Mouse (Mus musculus): ENCODE data around the gene Cacna1b.

Cacna1b gene

DNA sequence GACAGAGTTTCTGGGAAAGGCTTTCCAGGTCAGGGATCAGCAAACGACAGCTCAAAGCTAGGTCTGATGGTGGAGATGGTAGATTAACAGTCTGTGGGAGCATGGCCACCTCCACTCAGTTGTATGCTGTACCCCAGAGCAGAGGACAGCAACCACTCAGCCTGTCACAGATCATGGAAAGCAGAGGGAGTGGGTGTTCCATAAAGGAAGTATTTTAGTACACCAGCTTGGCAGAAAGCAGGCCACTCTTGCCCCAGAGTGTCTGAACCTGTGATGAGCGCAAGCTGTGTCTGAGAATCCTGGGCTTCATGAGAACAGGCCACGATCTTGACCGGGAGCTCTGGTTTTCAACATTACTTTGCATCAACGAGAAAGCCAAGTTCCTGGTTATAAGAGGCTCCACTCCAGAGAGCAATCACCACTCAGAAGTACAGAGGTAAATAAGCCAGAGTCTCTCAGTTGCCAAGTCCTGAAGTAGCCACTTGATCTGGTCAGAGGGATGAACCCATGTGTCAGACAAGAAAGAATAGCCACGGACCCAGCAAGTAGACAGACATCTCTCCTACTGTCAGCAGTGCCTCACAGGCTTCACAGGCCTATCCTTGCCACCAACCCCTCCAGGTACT is 103.7 kb downstream of the Cacna1b start:
- no peak for DNase-seq (ENCODE audit: low read depth, low spot score)

DNA sequence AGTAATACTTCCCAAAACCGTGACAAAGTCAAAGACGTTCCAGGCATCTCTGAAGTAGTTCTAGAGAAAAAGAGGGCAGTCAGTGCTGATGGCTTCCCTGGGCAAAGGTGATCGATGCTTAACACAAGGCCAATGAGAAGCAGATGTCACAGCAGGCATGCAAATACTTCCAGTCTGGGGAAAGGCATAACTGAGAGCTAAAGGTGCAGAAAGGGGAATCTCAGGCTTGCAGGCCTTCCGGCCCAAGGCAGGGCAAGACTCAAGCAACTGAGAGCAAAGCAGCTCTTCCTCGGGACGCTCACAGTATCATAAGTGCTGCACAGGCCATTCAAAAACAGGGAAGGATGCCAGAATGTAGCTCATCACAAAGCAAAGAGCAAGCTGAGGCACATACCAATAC is 114.4 kb downstream of the Cacna1b start:
- no peak for DNase-seq (ENCODE audit: low read depth, low spot score)

DNA sequence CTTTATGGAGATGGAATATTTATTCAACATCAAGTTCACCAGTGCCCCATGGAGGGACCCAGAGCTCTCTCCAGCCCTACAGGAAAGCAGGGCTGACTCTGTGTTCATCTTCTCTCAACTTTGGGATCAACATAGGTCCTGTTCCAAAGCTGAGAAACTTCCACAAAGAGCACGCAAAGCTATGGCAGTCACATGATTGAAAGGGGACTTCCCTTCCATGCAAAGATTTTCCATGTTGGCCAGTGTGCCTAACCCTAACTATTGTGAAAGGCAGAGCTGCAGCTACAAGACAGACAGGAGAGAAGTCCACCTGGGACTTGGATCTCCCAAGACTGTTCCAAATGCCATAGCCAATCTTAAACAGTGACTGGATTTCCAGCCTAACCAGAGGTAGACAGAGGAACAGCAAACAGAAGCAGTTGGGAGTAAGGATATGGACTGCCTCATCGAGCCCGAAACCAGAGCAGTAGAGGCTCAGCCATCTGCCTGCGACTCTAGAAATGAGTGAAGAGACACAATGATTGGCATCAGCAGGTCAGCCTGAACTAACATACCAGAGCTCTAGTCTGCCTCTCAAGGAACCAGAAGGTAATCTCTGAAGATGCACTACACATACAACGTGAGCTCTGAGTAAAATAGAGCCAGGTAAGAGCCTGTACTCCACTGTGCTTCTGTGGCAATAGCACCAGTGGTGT is 116.4 kb downstream of the Cacna1b start:
- no peak for DNase-seq (ENCODE audit: low read depth, low spot score)

- no peak for DNase-seq (ENCODE audit: low read depth, low spot score)
These were observed 120.1 kb downstream of the Cacna1b start for GRCm38 (mm10) chr2:24642834-24643233.

DNA sequence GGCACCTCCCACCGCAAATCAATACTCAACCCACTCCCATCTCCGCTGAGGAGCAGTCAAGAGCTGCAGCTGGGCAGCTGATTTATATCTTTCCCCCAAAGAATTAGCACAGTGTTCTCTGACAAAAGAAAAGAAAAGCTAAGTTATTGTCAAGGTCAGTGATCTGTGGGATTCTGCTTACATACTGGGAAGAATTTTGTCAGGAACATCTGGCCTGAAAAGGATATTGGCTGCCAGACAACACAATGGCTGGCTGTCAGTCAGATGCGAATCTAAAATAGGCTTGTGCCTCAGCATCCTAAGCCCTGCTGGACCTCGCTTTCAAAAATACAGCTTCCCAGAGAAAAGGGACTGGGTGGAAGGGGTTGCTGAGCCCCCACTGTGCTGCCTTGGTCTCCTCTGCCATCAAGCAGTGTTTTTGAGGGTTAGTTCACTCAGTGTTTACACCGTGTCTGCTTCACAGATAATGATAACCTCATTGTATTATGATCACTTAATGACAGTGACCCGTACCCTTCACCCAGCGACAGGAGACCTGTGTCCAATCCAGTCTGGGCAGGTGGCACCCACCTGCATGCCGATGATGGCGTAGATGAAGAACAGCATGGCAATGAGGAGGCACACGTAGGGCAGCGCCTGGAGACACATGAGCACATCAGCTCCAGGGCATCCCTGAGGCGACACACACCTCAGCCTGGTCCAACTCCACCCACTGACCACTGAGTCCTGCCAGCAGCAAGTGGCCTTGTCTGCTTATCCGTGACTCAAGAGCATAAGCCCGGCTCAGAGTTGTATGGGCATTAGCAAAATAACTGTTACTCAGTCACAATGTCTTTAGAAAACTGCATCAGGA is 124.6 kb downstream of the Cacna1b start:
- peak; percentile 6 for DNase-seq (ENCODE audit: low read depth, low spot score)

DNA sequence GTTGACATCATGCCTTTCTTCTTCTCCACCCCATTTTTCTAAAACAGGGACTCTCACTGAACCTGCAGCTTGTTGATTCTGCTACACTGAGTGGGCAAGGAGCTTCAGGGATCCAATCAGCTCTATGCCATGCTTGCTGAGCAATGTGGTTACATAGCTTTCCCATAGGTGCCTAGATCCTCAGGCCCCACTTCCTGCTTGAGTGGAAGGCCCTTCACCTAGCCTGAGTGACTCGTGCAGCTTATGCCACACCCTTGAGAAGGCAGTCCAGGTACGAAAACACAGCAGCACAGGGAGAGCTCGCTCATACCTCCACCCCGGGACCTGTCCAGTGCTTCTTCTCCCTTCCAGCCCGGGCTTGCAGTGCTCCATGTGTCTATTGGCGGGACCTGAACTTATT is 129.3 kb downstream of the Cacna1b start:
- DNase-seq (ENCODE audit: low read depth, low spot score), result no peak

DNA sequence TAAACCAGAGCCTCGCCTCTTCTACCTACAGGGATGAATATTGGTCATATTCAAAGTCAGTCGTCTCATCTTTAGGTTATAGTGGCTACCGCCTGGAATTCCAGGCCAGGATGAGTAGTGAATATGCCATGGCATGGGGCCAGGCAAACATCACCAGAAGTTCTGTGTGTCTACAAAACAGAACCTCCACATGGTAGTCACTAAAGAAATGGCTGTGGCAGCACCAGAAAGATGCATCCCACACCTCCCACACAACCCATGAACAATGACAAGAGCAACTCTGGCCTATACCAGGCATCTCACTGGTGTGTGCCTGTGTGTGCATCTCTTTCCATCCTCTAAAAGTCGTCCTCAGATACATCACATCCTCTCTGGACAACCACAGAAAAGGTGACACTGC is 145.8 kb downstream of the Cacna1b start:
- DNase-seq (ENCODE audit: low read depth, low spot score), result no peak

- no peak for DNase-seq (ENCODE audit: low read depth, low spot score)
These were observed 153.2 kb downstream of the Cacna1b start for GRCm38 (mm10) chr2:24609789-24610188.

DNA sequence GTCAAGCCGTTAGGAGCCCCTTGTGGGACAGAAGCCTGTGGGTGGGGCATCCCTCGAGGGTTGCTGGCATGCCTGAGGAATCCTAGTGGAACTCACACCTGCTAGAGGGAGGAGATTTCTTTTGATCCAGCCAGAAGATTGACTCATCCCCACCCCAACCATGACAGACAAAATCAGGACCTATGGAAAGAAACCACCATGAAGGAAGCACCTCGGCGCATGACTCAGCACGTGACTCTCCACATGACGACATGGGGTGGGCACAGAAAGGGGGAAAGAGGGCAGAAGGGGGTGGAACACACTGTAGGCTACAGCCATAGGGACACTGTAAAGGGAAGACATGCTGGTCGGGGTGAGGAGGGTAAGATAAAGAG is 154.2 kb downstream of the Cacna1b start:
- DNase-seq (ENCODE audit: low read depth, low spot score), result no peak

DNA sequence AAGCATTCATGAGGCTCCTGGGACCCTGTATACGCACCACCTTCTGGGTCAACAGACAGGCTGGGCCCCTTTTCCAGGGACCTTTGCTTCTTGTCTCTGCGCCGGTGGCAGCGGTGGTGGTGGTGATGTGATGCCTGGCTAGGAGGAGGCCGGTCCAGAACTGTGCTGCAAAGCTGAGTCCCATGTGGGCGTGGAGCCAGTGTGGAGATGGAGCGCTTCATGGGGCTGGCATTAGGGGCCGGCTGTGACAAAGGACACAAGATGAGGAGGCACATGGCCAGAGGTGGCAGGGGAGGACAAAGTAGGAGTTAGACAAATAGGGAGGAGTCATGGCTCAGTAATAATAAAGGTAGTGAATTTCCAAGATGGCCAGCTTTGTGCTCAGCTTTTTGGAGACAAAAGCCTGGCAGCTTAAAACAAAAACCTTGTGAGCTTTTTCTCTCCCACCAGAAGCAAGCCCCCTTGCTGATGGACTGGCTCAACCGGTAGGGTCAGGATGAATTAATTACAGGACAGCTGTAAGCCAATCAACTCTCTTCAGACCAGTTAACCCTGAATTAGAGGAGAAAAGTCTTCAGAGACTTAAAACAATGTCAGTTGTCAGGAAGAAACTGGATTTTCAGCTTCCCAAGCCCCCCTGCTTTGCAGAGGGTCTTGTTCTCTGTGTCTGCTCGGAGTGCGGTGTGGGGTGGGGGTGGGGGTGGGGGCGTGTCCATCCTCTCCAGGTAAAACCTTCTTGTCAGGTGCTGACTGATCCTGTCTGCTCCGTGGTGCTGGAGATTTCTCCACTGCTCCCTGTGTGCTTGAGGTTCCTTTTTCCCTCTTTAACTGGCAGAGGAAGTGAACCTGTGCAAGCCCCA is 154.8 kb downstream of the Cacna1b start:
- DNase-seq (ENCODE audit: low read depth, low spot score), result no peak

DNA sequence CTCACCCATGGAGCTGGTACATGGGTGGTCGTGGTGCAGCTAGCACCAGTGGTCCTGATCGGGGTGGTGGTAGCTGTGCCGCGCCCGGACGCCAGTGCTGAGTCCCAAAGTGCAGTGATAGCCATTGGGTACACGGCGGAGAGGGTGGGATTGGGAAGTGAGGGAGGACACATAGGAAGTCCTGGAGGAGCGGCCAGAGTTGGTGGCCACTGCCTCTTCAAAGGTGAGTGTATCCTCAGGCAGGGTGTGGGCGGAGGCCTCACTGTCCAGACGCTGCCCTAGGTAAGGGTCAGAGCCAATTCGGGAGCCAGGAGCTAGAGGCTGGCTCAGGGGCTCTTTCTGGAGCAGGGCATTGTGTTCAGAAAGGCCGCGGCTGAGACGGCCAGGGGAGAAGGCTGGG is 156.4 kb downstream of the Cacna1b start:
- no peak for DNase-seq (ENCODE audit: low read depth, low spot score)

DNA sequence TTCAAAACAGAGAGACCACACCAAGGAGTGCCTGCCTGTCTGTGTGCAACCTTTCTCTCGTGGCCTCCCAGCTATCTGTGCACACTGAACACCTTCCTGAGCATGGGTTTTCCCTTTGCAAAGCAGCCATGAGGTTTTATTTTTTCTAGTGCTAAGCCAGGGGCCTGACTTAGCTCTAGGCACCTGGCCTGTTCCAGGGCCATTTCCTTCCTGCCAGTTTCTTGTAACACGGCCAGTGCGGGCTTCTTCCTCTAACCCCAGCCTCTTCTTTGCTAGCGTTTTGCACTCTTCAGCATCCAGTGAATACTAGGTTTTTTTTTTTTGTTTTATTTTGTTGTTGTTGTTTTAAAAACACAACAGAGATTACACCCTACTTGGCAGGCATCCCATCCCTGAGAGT is 157.9 kb downstream of the Cacna1b start:
- DNase-seq (ENCODE audit: low read depth, low spot score), result no peak

GRCm38 (mm10) chr2:24589426-24589825 is 173.5 kb downstream of the Cacna1b start:
- no peak for DNase-seq (ENCODE audit: low read depth, low spot score)

DNA sequence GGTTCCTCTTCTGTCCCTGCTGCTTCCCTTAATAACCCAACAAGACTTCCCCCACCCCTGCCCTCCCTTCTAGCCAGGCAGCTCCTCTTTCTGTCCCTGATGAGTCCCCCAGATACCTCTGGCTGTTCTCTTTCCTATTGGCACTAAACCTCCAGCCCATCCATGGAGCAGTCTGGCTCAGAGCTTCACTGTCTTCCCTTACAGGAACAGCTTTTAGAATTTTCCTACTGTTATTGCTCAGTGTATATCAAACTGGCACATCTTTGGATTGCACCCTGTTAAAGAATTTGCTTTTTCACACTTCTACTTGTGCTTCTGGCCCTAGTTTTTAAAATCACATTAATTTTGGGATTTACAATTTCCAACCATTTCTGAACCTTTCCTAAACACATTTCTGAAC is 175.0 kb downstream of the Cacna1b start:
- DNase-seq (ENCODE audit: low read depth, low spot score), result no peak

GRCm38 (mm10) chr2:24574616-24575015 is 188.3 kb downstream of the Cacna1b start:
- DNase-seq (ENCODE audit: low read depth, low spot score), result no peak

DNA sequence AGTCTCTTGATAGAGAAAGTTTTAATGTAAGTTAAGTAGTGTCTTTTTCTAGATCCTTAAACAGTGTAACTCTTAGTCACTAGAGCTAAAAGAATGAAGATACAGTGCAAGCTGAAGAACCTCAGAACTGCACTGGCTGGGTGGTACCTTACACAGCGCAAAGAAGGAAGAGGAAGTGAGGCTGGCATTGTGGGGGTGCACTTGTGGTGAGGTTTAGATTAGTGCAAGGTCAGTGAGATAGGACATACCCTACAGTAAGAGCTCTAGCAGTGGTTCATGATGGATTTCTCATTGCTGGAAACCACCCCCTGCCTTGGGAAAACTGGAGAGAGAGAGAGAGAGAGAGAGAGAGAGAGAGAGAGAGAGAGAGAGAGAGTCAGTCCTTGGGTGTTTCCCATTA is 192.0 kb downstream of the Cacna1b start:
- no peak for DNase-seq (ENCODE audit: low read depth, low spot score)

DNA sequence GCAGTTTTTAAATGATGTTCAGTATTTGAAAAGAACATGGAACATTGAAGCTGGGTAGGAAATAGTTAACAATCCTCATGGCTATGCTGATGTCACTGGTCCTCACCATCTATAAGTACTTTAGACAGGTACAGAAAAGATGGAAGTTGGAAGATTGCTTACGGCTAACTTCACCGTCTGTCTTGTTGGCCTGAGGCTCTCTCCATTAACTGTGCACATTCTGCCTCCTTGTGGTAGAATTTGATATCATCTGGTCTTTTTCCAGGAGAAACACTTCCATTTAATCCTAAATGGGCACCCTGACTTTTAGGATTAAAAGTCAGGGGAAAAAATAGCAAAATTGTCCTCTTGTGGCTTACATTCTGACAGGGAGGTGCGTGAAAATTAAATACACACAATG is 194.4 kb downstream of the Cacna1b start:
- peak; percentile 28 for DNase-seq (ENCODE audit: low read depth, low spot score)

- no peak for DNase-seq (ENCODE audit: low read depth, low spot score)
These were observed 200.2 kb downstream of the Cacna1b start for GRCm38 (mm10) chr2:24562547-24563290.

- no peak for DNase-seq (ENCODE audit: low read depth, low spot score)
These were observed 201.0 kb downstream of the Cacna1b start for GRCm38 (mm10) chr2:24561946-24562345.

DNA sequence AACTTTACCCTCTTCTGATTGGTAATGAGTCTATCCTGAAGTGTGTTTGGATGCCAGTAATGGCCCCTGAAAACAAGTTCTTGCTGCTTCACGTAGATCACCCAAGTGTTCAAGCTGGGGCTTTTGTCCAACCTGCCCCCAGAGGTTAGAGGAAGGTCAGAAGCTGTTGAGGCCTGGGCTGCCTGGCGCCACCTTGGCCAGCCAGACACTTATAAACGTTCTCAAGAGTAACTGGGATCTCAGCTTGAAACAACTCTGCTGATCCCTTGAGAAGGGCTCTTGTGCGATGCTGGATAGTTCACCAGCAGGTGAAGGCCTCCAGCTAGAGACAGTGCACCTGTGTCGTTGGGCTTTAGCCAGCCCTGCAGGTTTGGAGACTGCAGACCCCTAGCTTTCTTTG is 202.8 kb downstream of the Cacna1b start:
- DNase-seq (ENCODE audit: low read depth, low spot score), result no peak

GRCm38 (mm10) chr2:24556347-24556746 is 206.6 kb downstream of the Cacna1b start:
- DNase-seq (ENCODE audit: low read depth, low spot score), result no peak

Measured in brain, embryonic 18.5 days (tissue).